Comparison of ENCODE assay signal across 26 mouse cellular contexts in genomic region chr12:81035850-81036249, GRCm38 (mm10). TPM values are rescaled to one million over a fixed set of nuclear protein-coding genes. Genes with fewer than 3 reads are reported as not detected.
A peak's percentile ranks its signal among the peaks of the same experiment; 100 is the strongest.
DNase-seq lines count a peak whose midpoint lies in the region; ATAC-seq and TF ChIP-seq lines count a peak whose summit lies in the region.
"Had no signal": no experiment of that assay in that cellular context is flagged by ENCODE, and none has a peak within 500 bp of the region (broad histone marks: within the 10 kb centered on the region; RNA-seq: fewer than 3 reads in every experiment).

No protein-coding gene starts in this region.

- no peaks in the 10 kb centered on the region for H3K9me3 ChIP-seq in G1E (replicated peaks)
- H3K9me3 ChIP-seq in forebrain, embryonic 11.5 days (ENCODE audit: control insufficient read depth, low read length) = no peaks in the 10 kb centered on the region
- no peaks in the 10 kb centered on the region for H3K9me3 ChIP-seq in midbrain, postnatal 0 days (ENCODE audit: low read length)
- H3K9me3 ChIP-seq: embryonic facial prominence, embryonic 13.5 days; embryonic facial prominence, embryonic 15.5 days; forebrain, embryonic 10.5 days; forebrain, embryonic 13.5 days; forebrain, embryonic 15.5 days had no signal

- peaks cover 30% of the 10 kb centered on the region for H3K27me3 ChIP-seq in C2C12 (ENCODE audit: control insufficient read depth, insufficient read depth, insufficient read length)
- no peaks in the 10 kb centered on the region for H3K27me3 ChIP-seq in G1E (ENCODE audit: insufficient read depth, low read length)
- H3K27me3 ChIP-seq in forebrain, embryonic 11.5 days (ENCODE audit: control insufficient read depth, insufficient read depth, low read length) = no peaks in the 10 kb centered on the region
- H3K27me3 ChIP-seq in midbrain, postnatal 0 days (ENCODE audit: insufficient read depth, low read length) = no peaks in the 10 kb centered on the region
- H3K27me3 ChIP-seq: embryonic facial prominence, embryonic 13.5 days; embryonic facial prominence, embryonic 15.5 days; forebrain, embryonic 13.5 days; forebrain, embryonic 15.5 days had no signal

- H3K36me3 ChIP-seq in C2C12 (ENCODE audit: control insufficient read depth, insufficient read depth) = no peaks in the 10 kb centered on the region
- H3K36me3 ChIP-seq in G1E (replicated peaks) = peaks cover 87% of the 10 kb centered on the region
- H3K36me3 ChIP-seq in forebrain, embryonic 11.5 days (ENCODE audit: control insufficient read depth, insufficient read depth, low read length) = no peaks in the 10 kb centered on the region
- H3K36me3 ChIP-seq in midbrain, postnatal 0 days (ENCODE audit: insufficient read depth, low read length) = no peaks in the 10 kb centered on the region; the same call in 1 of the 2 replicates
- H3K36me3 ChIP-seq: embryonic facial prominence, embryonic 13.5 days; embryonic facial prominence, embryonic 15.5 days; forebrain, embryonic 10.5 days; forebrain, embryonic 15.5 days had no signal

- ATAC-seq in G1E (ENCODE audit: extremely low read depth, insufficient number of reproducible peaks, low FRiP score, poor library complexity, severe bottlenecking) = peak; percentile 68
- ATAC-seq in forebrain, embryonic 11.5 days (replicated peaks; ENCODE audit: low FRiP score) = no peak
- no peak for ATAC-seq in midbrain, postnatal 0 days (ENCODE audit: low FRiP score)
- ATAC-seq: forebrain, embryonic 13.5 days; forebrain, embryonic 15.5 days; forebrain, postnatal 0 days; Patski had no signal

- DNase-seq in 416B (ENCODE audit: low read depth) (peak; percentile 83), G1E (ENCODE audit: low spot score) (no peak), R1 (ENCODE audit: low read depth, low spot score) (peak; percentile 21)
- no peak for DNase-seq in forebrain, embryonic 11.5 days (ENCODE audit: low spot score)
- no peak for DNase-seq in ovary, adult 18-20 months (ENCODE audit: low spot score)
- DNase-seq in midbrain, postnatal 0 days (ENCODE audit: low spot score) = no peak
- DNase-seq: adrenal gland, adult 2 months; adrenal gland, postnatal 10 days; adrenal gland, postnatal 25 days; B cell, adult 2 months; cerebellum, adult 11 months; cerebellum, adult 18-20 months; cerebellum, adult 8-10 months; cerebellum, adult 9-11 months; cerebellum, postnatal 14 days; cerebellum, postnatal 36 days; embryo, embryonic 11 days; forebrain, postnatal 0 days had no signal

- no peak overlapping the region for H3K9ac ChIP-seq in forebrain, embryonic 11.5 days (ENCODE audit: low read length)
- no peak overlapping the region for H3K9ac ChIP-seq in midbrain, postnatal 0 days (replicated peaks; ENCODE audit: low read length, poor library complexity, severe bottlenecking)
- H3K9ac ChIP-seq: embryonic facial prominence, embryonic 13.5 days; embryonic facial prominence, embryonic 15.5 days; forebrain, embryonic 13.5 days; forebrain, embryonic 15.5 days; forebrain, postnatal 0 days had no signal

- H3K27ac ChIP-seq in forebrain, embryonic 11.5 days (ENCODE audit: low read depth, low read length) = no peak overlapping the region
- no peak overlapping the region for H3K27ac ChIP-seq in midbrain, postnatal 0 days (ENCODE audit: low read depth, low read length)
- H3K27ac ChIP-seq: embryonic facial prominence, embryonic 13.5 days; embryonic facial prominence, embryonic 15.5 days; forebrain, embryonic 10.5 days; forebrain, embryonic 13.5 days; forebrain, embryonic 15.5 days had no signal

- 89% methylated on average over 6 of the region's 6 CpGs for WGBS in forebrain, embryonic 11.5 days
- 91% methylated on average over 6 of the region's 6 CpGs for WGBS in midbrain, postnatal 0 days

- no peaks in the 10 kb centered on the region for H3K79me3 ChIP-seq in C2C12 (ENCODE audit: low read depth)

- no peaks in the 10 kb centered on the region for H3K79me2 ChIP-seq in C2C12 (ENCODE audit: control insufficient read depth, insufficient read depth)

- peaks cover 27% of the 10 kb centered on the region for H3K4me1 ChIP-seq in G1E (ENCODE audit: insufficient read depth, low read depth, low read length)
- no peaks in the 10 kb centered on the region; the same call in 1 of the 2 replicates for H3K4me1 ChIP-seq in forebrain, embryonic 11.5 days (replicated peaks; ENCODE audit: control insufficient read depth, insufficient read depth, low read length)
- H3K4me1 ChIP-seq in midbrain, postnatal 0 days (ENCODE audit: insufficient read depth, low read length) = no peaks in the 10 kb centered on the region
- H3K4me1 ChIP-seq: embryonic facial prominence, embryonic 13.5 days; forebrain, embryonic 13.5 days had no signal

- H3K4me3 ChIP-seq in C2C12 (ENCODE audit: insufficient read depth, poor library complexity, severe bottlenecking) (no peak overlapping the region), G1E (ENCODE audit: low read depth, low read length) (no peak overlapping the region)
- no peak overlapping the region for H3K4me3 ChIP-seq in forebrain, embryonic 11.5 days (ENCODE audit: low read depth, low read length)
- H3K4me3 ChIP-seq in midbrain, postnatal 0 days (ENCODE audit: low read depth, low read length) = no peak overlapping the region
- H3K4me3 ChIP-seq: embryonic facial prominence, embryonic 13.5 days; embryonic facial prominence, embryonic 15.5 days; erythroblast, embryonic 14.5 days; forebrain, embryonic 10.5 days; forebrain, embryonic 13.5 days; forebrain, embryonic 15.5 days had no signal

- TF ChIP-seq CTCF in C2C12 (IDR thresholded peaks at IDR 0.05; ENCODE audit: control insufficient read depth, insufficient read depth, insufficient read length) = no peak
- no peak for TF ChIP-seq CTCF in G1E (IDR thresholded peaks at IDR 0.05; ENCODE audit: low read depth, low read length)
- TF ChIP-seq CTCF in midbrain, postnatal 0 days (IDR thresholded peaks at IDR 0.05) = no peak

- no peak overlapping the region for H3K4me2 ChIP-seq in forebrain, embryonic 11.5 days (ENCODE audit: low read depth, low read length, severe bottlenecking)
- H3K4me2 ChIP-seq in midbrain, postnatal 0 days (ENCODE audit: low read depth, low read length, poor library complexity, severe bottlenecking) = no peak overlapping the region
- H3K4me2 ChIP-seq: embryonic facial prominence, embryonic 13.5 days; embryonic facial prominence, embryonic 15.5 days; forebrain, embryonic 13.5 days; forebrain, embryonic 15.5 days had no signal

- no peak overlapping the region for H3ac ChIP-seq in C2C12 (ENCODE audit: control insufficient read depth, insufficient read length, low read depth)

TF ChIP-seq in C2C12, 6 proteins besides CTCF, POLR2A, EP300 and RAD21:
- TF ChIP-seq FOSL1 (IDR thresholded peaks at IDR 0.05; ENCODE audit: insufficient read depth, low read length, poor library complexity, severe bottlenecking) = no peak
- peak; percentile 4 for TF ChIP-seq USF1 (IDR thresholded peaks at IDR 0.05; ENCODE audit: low read depth)

RNA-seq across cellular contexts. Expression of gene Smoc1, which starts 9.2 kb away (rescaled TPM):
- polyA plus RNA-seq in C2C12 (2012; fragmentation: generic; extraction: Trizol) = 0.23 TPM
- total RNA-seq in G1E (2014; fragmentation: Nextera tagmentation) = 33.8 and 36.3 TPM in 2 replicates
- total RNA-seq in G1E (2017) = 28.1 and 28.3 TPM in 2 replicates
- polyA plus RNA-seq in G1E (2012) = 7.4 and 10.6 TPM in 2 replicates
- polyA plus RNA-seq in forebrain, embryonic 11.5 days (2014; fragmentation: Nextera tagmentation; extraction: Ambion mirVana) = 6.7 and 6.8 TPM in 2 replicates
- total RNA-seq in midbrain, postnatal 0 days (2014; rRNA removed) = 28.7 and 32.0 TPM in 2 replicates
- polyA plus RNA-seq in midbrain, postnatal 0 days (2015; fragmentation: Nextera tagmentation; extraction: Ambion mirVana) = 24.5 and 26.6 TPM in 2 replicates

Comparison
In these comparisons a context has a peak if more than half of its experiments do, and no peak if none do; other contexts are left out.
1. DNase-seq: peak in 416B (single experiment) and R1 (single experiment); none in G1E (single experiment), forebrain, embryonic 11.5 days (single experiment), ovary, adult 18-20 months (single experiment) and midbrain, postnatal 0 days (single experiment).